Mouse (Mus musculus): ENCODE results near the gene Enpp4. TPM values are rescaled to one million over a fixed set of nuclear protein-coding genes. Genes with fewer than 3 reads are reported as not detected.

Gene Enpp4
- total RNA-seq, 1 experiment, result 6.7 TPM

DNA sequence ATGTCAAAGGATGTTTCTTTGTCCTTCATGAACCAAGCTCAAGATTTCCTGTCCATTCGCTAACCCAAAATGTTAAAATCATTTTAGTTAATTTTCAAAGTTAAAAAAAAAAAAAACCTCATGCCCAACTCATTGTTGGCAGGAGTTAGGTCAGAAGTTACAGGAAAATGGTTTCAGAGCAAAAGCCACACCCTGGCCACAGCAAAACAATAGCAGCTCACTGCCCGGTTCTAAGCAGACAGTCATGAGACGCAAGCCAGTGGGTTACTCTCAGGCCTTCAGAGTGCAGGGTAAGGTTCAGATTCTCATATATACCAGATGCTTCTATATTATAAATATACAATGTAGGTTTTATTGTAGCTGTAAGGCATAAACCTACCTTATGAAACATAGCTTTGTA lies 2.7 kb upstream of the Enpp4 start:
- Histone ChIP-seq H3K36me3 (ENCODE audit: control insufficient read depth, insufficient read depth, low read length, poor library complexity, severe bottlenecking) (no peaks in the 10 kb centered on the region), H3K4me1 (ENCODE audit: control insufficient read depth in 2 of 2, insufficient read depth in 2 of 2, low read length in 2 of 2, poor library complexity in 1 of 2) (no peaks in the 10 kb centered on the region), H3K4me3 (ENCODE audit: insufficient read depth in 1 of 2, low read depth in 1 of 2, low read length in 2 of 2, poor library complexity in 1 of 2, severe bottlenecking in 1 of 2) (no peak overlapping the region), H3K9me3 (ENCODE audit: control insufficient read depth, insufficient read depth, low read depth, low read length) (no peaks in the 10 kb centered on the region), H3K27ac (ENCODE audit: insufficient read depth, low read depth, low read length, poor library complexity, severe bottlenecking) (no peak overlapping the region), H3K9ac (ENCODE audit: insufficient read depth, low read depth, low read length, poor library complexity, severe bottlenecking) (no peak overlapping the region)
- DNase-seq (ENCODE audit: low read depth, low spot score), result no peak
- TF ChIP-seq MAFK (IDR thresholded peaks at IDR 0.05; ENCODE audit: insufficient read depth, low read depth, low read length) (no peak), HCFC1 (IDR thresholded peaks at IDR 0.05; ENCODE audit: borderline replicate concordance, insufficient read depth, low read length) (no peak), ZNF384 (IDR thresholded peaks at IDR 0.05; ENCODE audit: low read depth, low read length) (no peak), CHD2 (IDR thresholded peaks at IDR 0.05; ENCODE audit: low read depth, low read length) (no peak), ZC3H11A (IDR thresholded peaks at IDR 0.05; ENCODE audit: borderline replicate concordance, low read depth, low read length) (no peak)
- in situ Hi-C loops (cut with MboI; ENCODE audit: low sequenced_read_pairs in 2 of 2, unreplicated experiment in 2 of 2), result no loop called here

DNA sequence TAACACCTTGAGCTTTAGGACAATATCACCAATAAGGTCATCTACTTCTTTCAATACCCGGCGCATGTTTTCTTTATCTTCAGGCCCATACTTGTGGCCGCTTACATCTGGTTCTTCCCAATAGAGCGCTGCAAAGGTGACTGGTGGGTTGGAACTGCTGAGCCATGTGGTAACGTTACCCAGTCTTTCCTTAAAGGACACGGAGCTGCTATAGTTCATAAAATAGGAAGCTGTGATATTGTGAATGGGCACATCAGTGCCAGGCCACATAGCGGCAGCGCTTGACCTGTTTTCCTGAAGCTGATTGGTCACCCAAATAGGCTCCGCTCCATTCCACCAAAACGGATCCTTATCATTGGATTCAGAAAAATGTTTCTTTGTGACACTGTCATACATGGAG lies 3.6 kb downstream of the Enpp4 start:
- no peaks in the 10 kb centered on the region for H3K9me3 ChIP-seq (ENCODE audit: control insufficient read depth, insufficient read depth, low read depth, low read length)
- H3K27ac ChIP-seq (ENCODE audit: insufficient read depth, low read depth, low read length, poor library complexity, severe bottlenecking), result no peak overlapping the region
- no peak for DNase-seq (ENCODE audit: low read depth, low spot score)
- TF ChIP-seq CHD2 (IDR thresholded peaks at IDR 0.05; ENCODE audit: low read depth, low read length), result no peak
- no peak for TF ChIP-seq HCFC1 (IDR thresholded peaks at IDR 0.05; ENCODE audit: borderline replicate concordance, insufficient read depth, low read length)
- no peak for TF ChIP-seq MAFK (IDR thresholded peaks at IDR 0.05; ENCODE audit: insufficient read depth, low read depth, low read length)
- TF ChIP-seq ZNF384 (IDR thresholded peaks at IDR 0.05; ENCODE audit: low read depth, low read length), result no peak
- TF ChIP-seq ZC3H11A (IDR thresholded peaks at IDR 0.05; ENCODE audit: borderline replicate concordance, low read depth, low read length), result no peak
- H3K9ac ChIP-seq (ENCODE audit: insufficient read depth, low read depth, low read length, poor library complexity, severe bottlenecking), result no peak overlapping the region
- peaks cover 3% of the 10 kb centered on the region; the same call in 1 of the 2 replicates for H3K36me3 ChIP-seq (ENCODE audit: control insufficient read depth, insufficient read depth, low read length, poor library complexity, severe bottlenecking)
- no peaks in the 10 kb centered on the region for H3K4me1 ChIP-seq (ENCODE audit: control insufficient read depth in 2 of 2, insufficient read depth in 2 of 2, low read length in 2 of 2, poor library complexity in 1 of 2)
- H3K4me3 ChIP-seq (ENCODE audit: insufficient read depth in 1 of 2, low read depth in 1 of 2, low read length in 2 of 2, poor library complexity in 1 of 2, severe bottlenecking in 1 of 2), result no peak overlapping the region
- in situ Hi-C loops (cut with MboI; ENCODE audit: low sequenced_read_pairs in 2 of 2, unreplicated experiment in 2 of 2), result no loop called here

DNA sequence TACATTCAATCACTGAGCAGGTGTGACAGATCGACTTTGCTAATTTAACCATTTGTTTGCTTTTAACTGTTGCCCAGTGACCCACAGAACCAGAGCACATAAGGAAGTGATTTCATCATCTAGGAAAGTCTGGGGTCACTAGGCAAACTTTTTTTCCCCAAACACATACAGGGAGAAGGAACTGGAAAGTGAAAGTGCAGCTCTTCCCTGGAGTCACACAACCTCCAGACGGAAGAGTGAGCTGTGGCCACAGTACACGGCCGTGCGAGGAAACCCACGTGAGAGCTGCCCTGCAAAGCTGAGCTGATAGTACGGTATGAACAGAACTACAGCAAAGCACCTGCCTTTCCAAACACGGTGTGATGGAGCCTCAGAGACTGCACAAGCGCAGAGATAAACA lies 4.7 kb downstream of the Enpp4 start:
- H3K9me3 ChIP-seq (ENCODE audit: control insufficient read depth, insufficient read depth, low read depth, low read length), result no peaks in the 10 kb centered on the region
- H3K9ac ChIP-seq (ENCODE audit: insufficient read depth, low read depth, low read length, poor library complexity, severe bottlenecking), result no peak overlapping the region
- peaks cover 3% of the 10 kb centered on the region; the same call in 1 of the 2 replicates for H3K36me3 ChIP-seq (ENCODE audit: control insufficient read depth, insufficient read depth, low read length, poor library complexity, severe bottlenecking)
- H3K4me1 ChIP-seq (ENCODE audit: control insufficient read depth in 2 of 2, insufficient read depth in 2 of 2, low read length in 2 of 2, poor library complexity in 1 of 2), result no peaks in the 10 kb centered on the region
- TF ChIP-seq MAFK (IDR thresholded peaks at IDR 0.05; ENCODE audit: insufficient read depth, low read depth, low read length) (no peak), HCFC1 (IDR thresholded peaks at IDR 0.05; ENCODE audit: borderline replicate concordance, insufficient read depth, low read length) (no peak), ZC3H11A (IDR thresholded peaks at IDR 0.05; ENCODE audit: borderline replicate concordance, low read depth, low read length) (no peak), CHD2 (IDR thresholded peaks at IDR 0.05; ENCODE audit: low read depth, low read length) (no peak), ZNF384 (IDR thresholded peaks at IDR 0.05; ENCODE audit: low read depth, low read length) (no peak)
- in situ Hi-C loops (cut with MboI; ENCODE audit: low sequenced_read_pairs in 2 of 2, unreplicated experiment in 2 of 2), result no loop called here
- DNase-seq (ENCODE audit: low read depth, low spot score), result no peak
- H3K4me3 ChIP-seq (ENCODE audit: insufficient read depth in 1 of 2, low read depth in 1 of 2, low read length in 2 of 2, poor library complexity in 1 of 2, severe bottlenecking in 1 of 2), result no peak overlapping the region
- no peak overlapping the region for H3K27ac ChIP-seq (ENCODE audit: insufficient read depth, low read depth, low read length, poor library complexity, severe bottlenecking)

- DNase-seq (ENCODE audit: low read depth, low spot score), result no peak
- H3K9ac ChIP-seq (ENCODE audit: insufficient read depth, low read depth, low read length, poor library complexity, severe bottlenecking), result no peak overlapping the region
- H3K9me3 ChIP-seq (ENCODE audit: control insufficient read depth, insufficient read depth, low read depth, low read length), result no peaks in the 10 kb centered on the region
- no peak overlapping the region for H3K27ac ChIP-seq (ENCODE audit: insufficient read depth, low read depth, low read length, poor library complexity, severe bottlenecking)
- peaks cover 3% of the 10 kb centered on the region; the same call in 1 of the 2 replicates for H3K36me3 ChIP-seq (ENCODE audit: control insufficient read depth, insufficient read depth, low read length, poor library complexity, severe bottlenecking)
- H3K4me1 ChIP-seq (ENCODE audit: control insufficient read depth in 2 of 2, insufficient read depth in 2 of 2, low read length in 2 of 2, poor library complexity in 1 of 2), result no peaks in the 10 kb centered on the region
- no peak overlapping the region for H3K4me3 ChIP-seq (ENCODE audit: insufficient read depth in 1 of 2, low read depth in 1 of 2, low read length in 2 of 2, poor library complexity in 1 of 2, severe bottlenecking in 1 of 2)
- in situ Hi-C loops (cut with MboI; ENCODE audit: low sequenced_read_pairs in 2 of 2, unreplicated experiment in 2 of 2), result no loop called here
- no peak for TF ChIP-seq ZNF384 (IDR thresholded peaks at IDR 0.05; ENCODE audit: low read depth, low read length)
- no peak for TF ChIP-seq ZC3H11A (IDR thresholded peaks at IDR 0.05; ENCODE audit: borderline replicate concordance, low read depth, low read length)
- TF ChIP-seq MAFK (IDR thresholded peaks at IDR 0.05; ENCODE audit: insufficient read depth, low read depth, low read length), result no peak
- no peak for TF ChIP-seq HCFC1 (IDR thresholded peaks at IDR 0.05; ENCODE audit: borderline replicate concordance, insufficient read depth, low read length)
- no peak for TF ChIP-seq CHD2 (IDR thresholded peaks at IDR 0.05; ENCODE audit: low read depth, low read length)
Measured at GRCm38 (mm10) chr17:44100486-44100885, 5.1 kb downstream of the Enpp4 start.

DNA sequence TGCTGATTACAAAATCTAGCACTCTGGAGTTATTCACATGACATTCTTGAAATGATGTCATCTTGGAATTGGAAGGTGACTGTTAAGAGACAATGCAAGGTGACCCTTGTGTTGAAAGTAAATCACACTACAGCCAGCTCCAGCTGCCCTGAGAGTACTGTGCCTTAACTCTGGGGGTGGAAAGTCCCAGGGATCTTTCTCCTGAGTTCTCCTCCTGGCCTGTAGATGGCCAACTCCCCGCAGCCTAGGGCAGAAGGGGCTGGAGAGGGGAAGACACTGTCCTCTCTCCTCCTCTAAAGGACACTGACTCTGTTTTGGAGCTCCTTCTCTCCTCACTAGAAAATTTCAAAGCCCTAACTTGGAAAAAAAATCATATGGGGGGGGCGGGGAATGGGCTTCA lies 14.1 kb downstream of the Enpp4 start:
- TF ChIP-seq CHD2 (IDR thresholded peaks at IDR 0.05; ENCODE audit: low read depth, low read length), result no peak
- no peak for TF ChIP-seq ZNF384 (IDR thresholded peaks at IDR 0.05; ENCODE audit: low read depth, low read length)
- no peak for TF ChIP-seq MAFK (IDR thresholded peaks at IDR 0.05; ENCODE audit: insufficient read depth, low read depth, low read length)
- TF ChIP-seq HCFC1 (IDR thresholded peaks at IDR 0.05; ENCODE audit: borderline replicate concordance, insufficient read depth, low read length), result no peak
- TF ChIP-seq ZC3H11A (IDR thresholded peaks at IDR 0.05; ENCODE audit: borderline replicate concordance, low read depth, low read length), result no peak
- no peak overlapping the region for H3K9ac ChIP-seq (ENCODE audit: insufficient read depth, low read depth, low read length, poor library complexity, severe bottlenecking)
- H3K4me3 ChIP-seq (ENCODE audit: insufficient read depth in 1 of 2, low read depth in 1 of 2, low read length in 2 of 2, poor library complexity in 1 of 2, severe bottlenecking in 1 of 2), result no peak overlapping the region
- no peaks in the 10 kb centered on the region for H3K36me3 ChIP-seq (ENCODE audit: control insufficient read depth, insufficient read depth, low read length, poor library complexity, severe bottlenecking)
- H3K27ac ChIP-seq (ENCODE audit: insufficient read depth, low read depth, low read length, poor library complexity, severe bottlenecking), result no peak overlapping the region
- DNase-seq (ENCODE audit: low read depth, low spot score), result no peak
- no peaks in the 10 kb centered on the region for H3K9me3 ChIP-seq (ENCODE audit: control insufficient read depth, insufficient read depth, low read depth, low read length)
- in situ Hi-C loops (cut with MboI; ENCODE audit: low sequenced_read_pairs in 2 of 2, unreplicated experiment in 2 of 2), result no loop called here
- no peaks in the 10 kb centered on the region for H3K4me1 ChIP-seq (ENCODE audit: control insufficient read depth in 2 of 2, insufficient read depth in 2 of 2, low read length in 2 of 2, poor library complexity in 1 of 2)
